Mouse (Mus musculus): Measurements from ENCODE around the gene Ciz1. TPM values are rescaled to one million over a fixed set of nuclear protein-coding genes. Genes with fewer than 3 reads are reported as not detected.

Ciz1 gene
- polyA plus RNA-seq, 2 experiments from 2014 or later = 58.7 to 103 TPM

GRCm38 (mm10) chr2:32319586-32320580 lies 32.2 kb upstream of the Ciz1 start:
- ATAC-seq = no peak

DNA sequence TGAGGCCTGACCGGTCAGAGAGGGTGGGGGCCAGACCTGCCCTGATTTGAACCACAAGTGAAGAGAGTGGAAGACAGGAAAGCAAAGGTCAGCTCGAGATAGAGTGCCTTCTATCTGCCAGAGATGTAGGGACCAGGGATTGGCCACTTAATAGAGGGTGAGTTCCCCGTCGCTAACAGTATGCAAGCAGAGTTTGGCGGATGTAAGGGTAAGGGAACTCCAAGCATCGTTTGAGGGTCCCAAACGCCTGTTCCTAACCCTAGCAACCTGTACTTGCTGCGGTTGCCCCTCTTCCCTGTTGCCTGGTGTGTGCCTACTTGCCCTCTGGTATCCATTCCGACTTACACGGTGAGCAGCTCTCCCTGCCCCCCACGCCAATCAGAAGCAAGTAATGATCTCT lies 31.4 kb upstream of the Ciz1 start:
- ATAC-seq = no peak

GRCm38 (mm10) chr2:32321591-32322298 lies 30.4 kb upstream of the Ciz1 start:
- ATAC-seq = no peak

DNA sequence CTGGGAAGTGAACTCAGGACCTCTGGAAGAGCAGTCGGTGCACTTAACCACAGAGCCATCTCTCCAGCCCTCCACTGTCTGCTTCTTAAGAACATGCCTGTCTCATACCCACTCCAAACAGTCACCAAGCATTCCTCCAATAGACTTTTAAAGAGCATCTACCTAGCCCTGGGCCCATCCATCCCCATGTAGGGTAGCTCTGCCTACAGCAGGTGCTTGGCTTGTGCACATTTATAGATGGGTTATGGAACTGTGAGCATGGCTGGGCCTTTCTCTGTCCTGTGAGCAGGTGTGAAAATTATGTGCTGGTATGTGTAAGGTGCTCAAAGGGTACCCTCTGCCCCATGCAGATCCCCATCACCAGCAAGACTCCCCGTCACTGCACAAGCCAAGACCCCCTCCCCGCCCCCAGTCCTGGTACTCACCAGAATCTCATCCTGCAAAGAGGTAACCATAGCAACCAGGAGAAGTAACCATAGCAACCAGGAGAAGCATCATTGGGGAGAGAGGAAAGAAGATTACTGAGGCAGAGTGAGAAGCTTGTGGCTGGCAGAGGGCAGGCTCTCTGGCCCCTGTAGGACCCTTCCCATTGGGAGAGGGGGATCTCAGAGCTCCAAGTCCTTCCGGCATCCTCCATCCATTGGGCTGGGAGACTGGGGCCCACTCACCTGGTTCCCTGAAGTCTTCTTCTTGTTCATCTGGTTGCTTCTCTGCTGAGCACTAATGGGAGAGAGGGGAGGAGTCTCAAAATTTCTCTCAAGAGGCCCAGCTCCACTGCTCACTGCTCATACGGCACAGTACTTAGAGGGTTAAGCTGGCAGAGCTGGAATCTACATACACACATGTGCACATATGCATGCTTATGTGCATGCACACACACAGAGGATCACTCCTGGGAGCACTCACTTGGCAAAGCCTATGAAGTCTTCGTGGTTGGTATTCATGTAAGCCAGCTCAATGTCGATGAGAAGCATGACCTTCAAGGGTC lies 29.1 kb upstream of the Ciz1 start:
- no peak for ATAC-seq

GRCm38 (mm10) chr2:32324322-32324721 lies 27.8 kb upstream of the Ciz1 start:
- no peak for ATAC-seq

GRCm38 (mm10) chr2:32325342-32325741 lies 26.8 kb upstream of the Ciz1 start:
- no peak for ATAC-seq

GRCm38 (mm10) chr2:32327200-32327599 lies 24.9 kb upstream of the Ciz1 start:
- no peak for ATAC-seq

- ATAC-seq = no peak
Observed at GRCm38 (mm10) chr2:32328911-32329460, 23.1 kb upstream of the Ciz1 start.

DNA sequence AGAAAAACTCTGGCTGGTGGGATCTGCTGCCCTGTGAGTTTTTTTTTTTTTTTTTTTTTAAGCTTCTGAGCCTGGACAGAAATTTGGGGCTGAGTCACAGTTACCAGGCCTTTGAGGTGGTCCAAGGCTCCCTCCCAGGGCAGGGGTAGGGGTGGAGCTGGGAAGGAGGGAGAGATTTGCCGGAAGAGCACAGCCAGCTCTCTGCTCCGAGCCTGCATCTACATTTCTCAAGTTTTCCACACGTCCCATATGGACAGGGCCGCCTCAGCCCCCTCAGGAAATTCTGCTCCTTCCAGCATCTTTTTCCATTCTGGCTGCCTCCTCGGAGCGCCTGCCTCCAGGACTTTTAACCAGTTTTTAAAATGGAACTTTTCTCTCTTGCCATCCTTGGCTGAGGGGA lies 22.6 kb upstream of the Ciz1 start:
- no peak for ATAC-seq

GRCm38 (mm10) chr2:32332159-32332558 lies 20.0 kb upstream of the Ciz1 start:
- ATAC-seq = no peak

DNA sequence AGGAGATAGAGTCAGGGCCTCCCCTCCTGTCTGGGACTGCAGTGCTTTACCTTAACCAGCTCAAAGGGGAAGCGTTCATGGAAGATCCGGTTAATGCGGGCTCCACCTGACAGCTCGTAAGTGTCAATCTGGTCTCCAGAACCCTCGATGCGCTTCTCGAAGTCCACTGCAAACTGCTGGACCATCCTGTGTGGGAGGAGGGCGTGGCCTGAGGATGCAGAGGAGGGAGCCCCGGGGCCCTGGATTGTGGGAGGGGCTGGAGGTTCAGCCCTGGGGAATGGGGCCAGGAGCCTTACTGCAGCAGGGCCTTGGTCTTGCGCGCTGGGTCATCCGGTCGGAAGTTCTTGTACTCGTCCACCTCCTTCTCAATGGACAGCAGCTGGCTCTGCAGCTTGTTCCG lies 16.2 kb upstream of the Ciz1 start:
- no peak for ATAC-seq

DNA sequence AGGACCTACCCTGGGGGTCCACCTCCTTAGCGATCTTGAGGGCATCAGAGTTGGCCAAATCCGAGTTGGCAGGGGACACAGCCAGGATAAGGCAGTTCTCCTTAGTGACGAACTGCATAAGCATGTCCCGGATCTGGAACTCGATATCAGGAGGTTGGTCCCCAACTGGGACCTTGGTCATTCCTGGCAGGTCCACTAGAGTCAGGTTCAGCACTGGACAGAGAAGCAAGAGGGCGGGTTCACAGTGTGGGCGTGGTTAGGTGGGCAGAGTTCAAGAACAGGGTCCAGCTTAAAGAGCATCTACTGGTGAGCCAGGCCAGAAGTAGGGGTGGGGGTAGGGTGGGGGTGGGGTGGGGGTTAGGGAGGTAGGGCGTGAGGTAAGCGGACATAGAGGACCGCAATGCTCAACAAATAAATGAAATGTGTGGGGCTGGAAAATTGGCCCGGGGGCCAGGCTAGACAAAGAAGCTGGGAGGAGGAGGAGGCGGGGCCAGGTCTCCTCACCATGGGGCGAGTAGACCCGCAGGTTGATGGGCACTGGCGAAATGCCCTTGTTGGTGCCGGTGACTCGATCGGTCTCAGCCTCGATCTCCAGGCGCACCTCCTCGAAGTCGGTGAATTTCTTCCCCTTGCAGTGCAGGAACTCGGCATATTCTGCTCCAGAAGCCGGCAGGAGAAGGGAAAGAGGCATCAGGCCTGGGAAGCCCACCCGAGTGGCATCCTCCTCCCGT lies 12.1 kb upstream of the Ciz1 start:
- ATAC-seq = no peak

DNA sequence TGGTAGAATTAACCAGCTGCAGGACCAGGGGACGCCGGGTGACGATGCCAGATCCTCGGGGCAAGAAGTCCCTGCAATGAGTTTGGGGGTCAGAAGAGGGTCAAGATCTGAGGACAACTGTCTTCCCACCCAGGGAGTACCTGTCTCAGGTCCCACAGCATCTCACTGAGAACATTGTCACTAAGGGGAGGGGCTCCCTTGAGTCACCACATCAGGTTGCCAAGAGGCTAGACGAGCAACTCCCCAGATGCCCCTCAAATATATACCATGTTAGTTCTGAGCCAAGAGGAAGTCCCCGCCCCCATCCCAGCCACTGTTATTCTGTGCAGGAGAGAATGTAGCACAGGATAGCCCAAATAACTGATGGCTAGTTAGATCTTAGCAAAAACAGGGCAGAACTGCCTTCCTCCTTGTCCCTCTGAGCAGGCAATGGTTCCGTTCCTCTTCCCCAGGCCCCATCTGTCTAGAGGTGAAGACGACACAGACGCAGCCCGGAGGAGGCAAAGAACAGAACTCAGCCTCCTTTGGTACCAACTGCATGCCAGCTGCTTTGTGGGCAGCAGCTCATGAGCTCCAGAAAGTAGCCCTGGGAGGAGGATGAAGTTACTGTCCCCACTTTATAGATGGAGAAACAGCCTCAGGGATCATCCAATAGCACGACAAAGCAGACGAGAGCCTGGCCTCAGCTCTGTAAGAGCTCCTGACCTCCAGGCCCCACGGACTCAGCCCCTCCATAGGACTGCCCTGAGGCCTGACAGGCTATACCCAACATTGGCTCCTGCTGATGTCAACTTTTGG lies 11.1 kb upstream of the Ciz1 start:
- no peak for ATAC-seq

GRCm38 (mm10) chr2:32341634-32341939 lies 10.5 kb upstream of the Ciz1 start:
- no peak for ATAC-seq

DNA sequence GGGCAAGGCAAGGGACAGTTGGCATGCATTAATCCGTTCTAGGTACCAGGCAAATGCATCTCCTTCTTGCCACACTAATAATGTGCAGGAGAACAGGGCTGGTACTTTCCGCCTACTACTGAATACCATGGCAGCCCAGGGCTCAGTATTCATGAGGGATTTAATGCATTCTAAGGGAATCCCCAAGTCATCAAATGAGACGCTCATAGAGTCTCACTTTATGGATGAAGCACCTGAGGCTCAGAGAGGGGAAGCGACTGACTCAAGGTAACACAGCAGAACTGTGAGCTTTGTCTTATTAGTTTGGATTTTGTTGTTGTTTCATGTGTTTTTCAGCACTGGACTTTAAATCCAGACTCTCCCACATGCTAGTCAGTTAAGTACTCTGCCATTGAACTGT lies 10.1 kb upstream of the Ciz1 start:
- no peak for ATAC-seq

DNA sequence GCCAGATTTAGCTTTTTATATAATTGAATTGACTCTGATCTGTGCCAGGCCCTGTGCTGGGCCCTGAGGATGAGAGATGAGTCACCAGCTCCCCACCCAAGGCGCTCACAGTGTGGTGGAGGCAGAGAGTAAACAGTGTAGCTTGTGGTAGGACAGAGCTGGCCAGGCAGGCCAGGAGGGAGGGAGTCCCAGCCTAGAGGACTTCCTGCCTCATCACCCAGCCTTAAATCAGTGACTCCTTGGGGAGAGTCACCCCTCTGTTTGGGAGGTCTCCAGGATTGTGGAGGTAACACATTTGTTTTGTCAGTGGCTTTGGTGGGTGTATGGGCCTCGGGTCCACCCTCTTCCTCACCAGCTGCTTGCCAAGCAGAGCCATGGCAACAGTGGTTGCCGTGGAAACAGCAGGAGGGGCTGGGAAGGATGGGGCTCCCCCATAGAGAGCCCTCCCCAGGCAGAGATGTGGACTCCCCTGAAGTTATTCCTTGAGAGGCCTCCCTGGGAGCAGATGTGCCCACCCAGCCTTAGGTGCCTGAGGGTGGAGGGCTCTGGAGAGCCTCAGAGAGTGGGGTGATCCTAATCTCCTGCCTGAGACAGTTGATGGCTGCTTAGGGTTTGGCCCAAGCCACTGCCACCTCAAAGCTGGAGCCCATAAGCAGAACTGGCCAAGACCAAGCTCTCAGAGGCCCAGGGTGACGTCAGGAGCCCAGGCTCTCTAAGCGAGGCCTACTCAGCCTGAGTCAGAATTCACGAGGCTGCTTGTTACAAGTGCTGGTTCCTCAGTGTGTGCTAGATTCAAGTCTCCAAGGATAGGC lies 9.4 kb upstream of the Ciz1 start:
- ATAC-seq = no peak

- ATAC-seq = no peak
Observed at GRCm38 (mm10) chr2:32343351-32343671, 8.8 kb upstream of the Ciz1 start.

- ATAC-seq = no peak
Observed at GRCm38 (mm10) chr2:32344056-32344455, 8.1 kb upstream of the Ciz1 start.

DNA sequence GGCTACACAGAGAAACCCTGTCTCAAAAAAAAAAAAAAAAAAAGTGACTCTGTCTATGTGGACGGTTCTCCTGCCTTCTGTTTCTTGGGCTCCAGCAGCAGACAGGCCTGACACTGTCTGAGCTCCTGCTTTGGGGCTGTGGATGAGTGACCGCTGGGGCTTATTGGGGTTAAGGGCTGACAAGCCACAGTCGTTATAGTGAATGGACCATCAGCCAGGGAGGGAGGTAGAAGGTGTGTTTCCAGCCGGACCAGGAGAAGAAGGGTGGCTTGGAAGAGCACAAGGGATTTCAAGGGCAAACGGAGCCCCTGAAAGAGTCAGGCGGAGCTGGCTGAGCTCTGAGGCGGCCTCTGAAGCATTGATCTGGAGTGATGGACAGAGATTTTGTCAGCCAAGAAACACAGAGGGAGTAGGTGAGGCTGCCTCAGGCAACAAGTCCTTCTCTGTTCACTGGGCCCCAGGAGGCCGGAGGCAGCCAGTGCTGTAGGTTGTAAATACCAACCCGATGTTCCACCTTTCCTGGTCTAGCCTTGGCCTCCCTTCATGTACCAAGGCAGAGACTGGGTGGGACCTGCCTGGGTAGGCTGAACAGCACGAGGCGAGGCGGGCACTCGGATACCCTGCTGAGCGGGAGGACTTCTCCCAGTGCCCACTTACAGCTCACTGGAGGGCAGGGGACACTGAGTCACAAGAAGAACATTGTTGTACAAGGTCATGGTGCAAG lies 7.4 kb upstream of the Ciz1 start:
- ATAC-seq = no peak

Measured in CD4-positive, CD25-positive, alpha-beta regulatory T cell, adult 4 months (primary cell).